Mouse (Mus musculus) T-helper 17 cell (primary cell): ENCODE results near the gene Siae.

Source experiments
- in situ Hi-C, 2 experiments: fragments of 300-600 bp; cut with MboI, MseI; formaldehyde crosslinking; loops; 1 replicate in 1 of 2; 2 replicates in 1 of 2; pipeline ENCODE4 v1.15.1; 2025; ENCODE audit warnings: high pct_unique_total_duplicates in 2 of 2

Gene Siae

GRCm38 (mm10) chr9:37554838-37555748 is at the start of gene Siae:
Gene Siae (plus strand): TSS chr9:37555698.
- in situ Hi-C loops = no loop called here

DNA sequence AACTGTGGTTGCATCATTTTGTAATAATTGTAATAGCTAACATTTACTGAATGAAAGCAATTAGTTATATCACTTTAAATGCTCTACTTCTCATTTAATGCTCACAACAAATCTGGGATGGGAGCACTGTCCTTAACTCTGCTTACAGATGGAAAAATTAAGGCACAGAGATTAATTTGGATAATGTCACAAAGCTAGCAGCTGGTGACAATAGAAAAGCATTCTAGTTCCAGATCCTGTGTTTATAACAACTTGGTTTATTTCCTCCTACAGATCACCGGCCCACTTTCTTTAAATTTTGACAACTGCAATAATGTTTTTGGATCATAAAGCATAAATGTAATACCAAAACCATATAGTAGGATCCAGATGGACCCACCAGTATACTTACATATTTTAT is 49.5 kb upstream of the Siae start:
- in situ Hi-C loops = no loop called here

DNA sequence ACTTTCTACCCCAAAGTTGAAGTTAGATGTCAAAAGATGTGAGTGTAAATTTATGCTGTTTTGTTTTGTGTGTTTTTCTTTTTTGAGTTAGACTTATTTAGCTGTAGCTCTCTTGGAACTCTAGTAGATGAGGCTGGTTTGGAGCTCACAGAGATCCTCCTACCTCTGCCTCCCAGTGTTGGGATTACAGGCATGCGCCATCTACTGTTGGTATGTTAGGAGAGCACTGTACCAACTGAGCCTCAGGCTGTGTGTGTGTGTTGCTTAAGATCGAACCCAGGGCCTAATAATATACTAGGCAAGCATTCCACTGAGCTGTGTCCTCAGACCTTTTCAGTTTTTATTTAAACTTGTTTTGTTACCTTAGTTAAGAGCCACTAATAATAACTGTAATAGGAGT is 43.4 kb upstream of the Siae start:
- in situ Hi-C loops = no loop called here

- in situ Hi-C loops = no loop called here
Observed at GRCm38 (mm10) chr9:37514456-37514855, 41.0 kb upstream of the Siae start.

- in situ Hi-C loops = no loop called here
Observed at GRCm38 (mm10) chr9:37517467-37517866, 38.0 kb upstream of the Siae start.

DNA sequence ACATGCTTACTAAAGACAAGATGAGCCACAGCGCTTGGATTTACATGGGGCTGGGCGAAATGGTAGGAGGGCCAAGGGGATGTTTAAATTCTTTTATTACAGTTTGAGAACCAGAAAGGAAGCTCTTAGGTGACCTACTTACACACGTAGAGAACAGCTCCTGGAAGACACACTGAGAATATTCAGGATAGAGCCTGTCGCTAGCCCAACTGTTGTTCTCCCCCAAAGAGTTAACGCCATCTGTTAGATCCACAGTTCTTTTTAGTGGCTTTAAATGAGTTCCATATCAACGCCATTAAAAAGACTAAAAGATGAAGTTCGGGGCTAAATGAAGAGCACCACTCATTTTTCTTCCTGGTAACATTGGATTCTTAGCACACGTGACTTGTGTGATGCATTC is 36.5 kb upstream of the Siae start:
- in situ Hi-C loops = no loop called here

DNA sequence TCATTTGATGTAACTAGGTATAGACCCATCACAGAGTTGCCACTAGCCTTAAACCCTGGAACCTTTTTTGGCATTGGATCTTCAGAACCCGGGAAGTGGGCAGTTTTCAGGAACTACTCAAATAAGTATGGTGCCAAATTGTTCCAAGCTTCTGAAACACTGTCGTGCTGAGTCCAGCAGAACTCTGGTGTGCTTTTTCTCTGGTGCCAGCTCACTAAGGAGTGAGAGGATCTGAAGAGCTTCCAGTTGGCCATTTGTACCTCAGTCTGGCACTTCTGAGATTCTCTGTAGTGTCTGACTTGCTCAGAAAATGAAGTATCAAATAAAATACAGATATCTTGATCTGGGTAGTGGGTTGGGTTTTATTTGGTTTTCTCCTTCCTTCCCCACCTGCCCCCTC is 35.5 kb upstream of the Siae start:
- in situ Hi-C loops = loop anchor here in 1 of 2 experiments (10.0 kb wide), 1 partner anchor 815 kb away; no protein-coding TSS in a partner anchor

DNA sequence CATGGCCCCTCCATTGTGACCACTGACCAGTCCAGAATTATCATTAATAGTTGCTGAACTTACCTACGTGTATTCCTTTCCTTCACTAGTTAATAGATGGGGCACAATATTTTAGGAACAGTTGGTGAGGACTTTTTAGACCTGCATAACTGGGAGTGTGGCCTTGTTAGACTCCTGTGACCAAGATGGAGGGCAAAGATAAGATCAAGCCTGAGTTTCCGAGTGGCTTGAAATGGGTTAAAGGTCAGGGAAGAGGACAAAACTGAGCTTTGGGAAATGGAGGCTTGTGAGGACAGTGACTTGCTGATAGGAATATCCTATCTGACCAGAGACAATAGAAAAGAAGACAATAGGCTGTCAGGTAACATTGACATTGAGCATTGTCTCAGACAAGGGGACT is 30.0 kb upstream of the Siae start:
- in situ Hi-C loops = loop anchor here in 1 of 2 experiments (10.0 kb wide), 1 partner anchor 821 kb away; no protein-coding TSS in a partner anchor

GRCm38 (mm10) chr9:37526443-37527395 is 28.8 kb upstream of the Siae start:
- in situ Hi-C loops = loop anchor here in 1 of 2 experiments (10.0 kb wide), 1 partner anchor 822 kb away; no protein-coding TSS in a partner anchor

- in situ Hi-C loops = loop anchor here in 1 of 2 experiments (10.0 kb wide), 1 partner anchor 823 kb away; no protein-coding TSS in a partner anchor
Observed at GRCm38 (mm10) chr9:37527396-37528224, 27.9 kb upstream of the Siae start, which contains the start of gene Esam. Gene Esam (plus strand): TSS chr9:37528078.

GRCm38 (mm10) chr9:37528225-37528970 is 27.1 kb upstream of the Siae start:
- in situ Hi-C loops = loop anchor here in 1 of 2 experiments (10.0 kb wide), 1 partner anchor 824 kb away; no protein-coding TSS in a partner anchor

GRCm38 (mm10) chr9:37530031-37530887 is 25.2 kb upstream of the Siae start:
- in situ Hi-C loops = no loop called here

DNA sequence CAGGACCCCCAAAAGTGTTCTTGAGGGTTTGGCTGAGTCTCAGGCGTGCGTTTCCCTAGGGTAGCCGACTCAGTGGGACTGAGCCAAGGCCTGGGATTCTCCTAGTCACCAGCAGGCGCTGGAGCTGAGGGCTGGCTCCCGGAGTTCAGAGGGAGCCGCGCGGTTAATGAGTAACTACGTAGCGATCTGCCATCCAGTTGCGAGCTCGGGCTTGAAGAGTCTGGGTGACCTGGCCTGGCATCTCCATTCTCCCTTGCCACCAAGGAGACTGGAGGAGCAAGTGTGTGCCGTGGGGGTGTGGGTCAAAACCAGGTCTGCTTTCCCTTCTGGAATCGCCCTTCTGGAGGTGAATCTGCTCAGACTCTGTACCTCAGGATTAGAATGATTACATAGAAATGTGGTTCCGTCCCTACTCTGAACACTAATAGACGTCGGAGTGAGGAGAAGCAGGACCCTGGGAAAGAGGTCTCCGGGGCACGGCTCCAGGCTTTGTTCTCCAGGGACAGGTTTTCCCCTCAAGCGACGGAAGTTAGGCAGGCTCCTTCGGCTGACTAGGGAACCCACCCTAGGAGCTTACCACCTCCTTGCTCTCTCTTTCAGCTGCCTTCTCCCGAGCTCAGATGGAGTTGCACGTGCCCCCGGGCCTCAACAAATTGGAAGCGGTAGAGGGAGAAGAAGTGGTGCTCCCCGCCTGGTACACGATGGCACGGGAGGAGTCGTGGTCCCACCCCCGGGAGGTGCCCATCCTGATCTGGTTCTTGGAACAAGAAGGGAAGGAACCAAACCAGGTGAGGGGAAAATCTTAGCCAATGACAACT is 24.4 kb upstream of the Siae start:
- in situ Hi-C loops = no loop called here

DNA sequence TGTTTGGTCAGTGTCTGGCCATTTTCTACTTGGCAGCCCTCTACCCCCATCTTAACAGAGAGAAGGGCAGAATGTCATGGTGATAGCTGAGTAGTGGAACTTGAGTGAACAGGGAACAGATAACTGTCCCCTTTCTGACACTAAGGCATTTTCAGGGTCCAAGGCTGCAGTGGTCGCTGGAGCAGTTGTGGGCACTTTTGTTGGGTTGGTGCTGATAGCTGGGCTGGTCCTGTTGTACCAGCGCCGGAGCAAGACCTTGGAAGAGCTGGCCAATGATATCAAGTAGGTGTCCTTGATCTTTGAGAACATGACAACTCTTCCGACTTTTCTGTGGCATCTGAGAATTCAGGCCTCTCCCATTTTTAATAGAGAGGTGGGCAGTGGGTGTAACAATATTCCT is 18.6 kb upstream of the Siae start:
- in situ Hi-C loops = loop anchor here in 1 of 2 experiments (5.0 kb wide), 1 partner anchor 75 kb away; no protein-coding TSS in a partner anchor

- in situ Hi-C loops = loop anchor here in 1 of 2 experiments (5.0 kb wide), 1 partner anchor 75 kb away; no protein-coding TSS in a partner anchor
Observed at GRCm38 (mm10) chr9:37537658-37538250, 17.7 kb upstream of the Siae start.

DNA sequence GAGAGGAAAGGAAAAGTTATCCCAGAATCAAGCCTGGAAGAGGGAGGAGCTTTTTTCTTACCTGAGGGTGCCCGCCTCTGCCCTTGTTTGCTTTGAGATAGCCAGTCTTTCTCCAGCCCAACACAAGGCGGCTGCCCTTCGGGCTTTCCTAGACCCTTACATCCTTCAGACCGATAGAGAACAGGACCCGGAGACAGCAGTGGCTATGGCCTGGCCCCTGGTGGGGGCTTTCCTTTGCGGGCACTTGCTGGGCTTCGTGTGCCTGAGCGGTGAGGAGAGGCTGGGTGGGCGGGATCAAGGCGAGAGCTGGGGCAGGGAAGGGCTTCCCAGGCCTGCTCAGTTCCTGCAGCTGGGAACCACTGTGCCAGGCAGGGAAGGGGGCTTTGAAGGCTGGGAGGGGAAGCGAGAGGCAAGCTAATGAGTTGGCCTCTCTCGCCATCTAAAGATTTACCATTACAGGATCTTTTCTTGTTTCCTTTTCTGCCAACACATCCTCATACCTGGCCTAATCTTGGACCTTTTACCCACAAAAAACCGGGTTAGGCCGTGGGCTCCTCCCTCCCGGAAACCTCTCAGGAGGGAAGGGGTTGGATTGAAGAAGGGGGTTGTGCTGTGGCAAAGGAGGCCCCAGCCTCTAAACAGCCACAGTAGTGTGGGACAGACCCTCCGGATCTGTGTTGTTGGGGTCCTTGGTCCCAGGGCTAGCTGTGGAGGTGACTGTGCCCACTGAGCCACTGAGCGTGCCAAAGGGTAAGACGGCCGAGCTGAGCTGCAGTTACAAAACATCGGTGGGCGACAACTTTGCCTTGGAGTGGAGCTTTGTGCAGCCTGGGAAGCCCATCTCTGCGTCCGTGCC is 16.1 kb upstream of the Siae start, which contains the start of gene Vsig2:
Gene Vsig2, plus strand, starts transcription at position 86 of the 856 bp plus-strand sequence.
- in situ Hi-C loops = loop anchor here (5.0 to 10.0 kb wide), 3 partner anchors 73 to 77 kb away; partner anchors contain the start of gene Spa17 (in 2 of the 2)
